Mouse (Mus musculus): ENCODE data around the gene Kctd7. TPM values are rescaled to one million over a fixed set of nuclear protein-coding genes. Genes with fewer than 3 reads are reported as not detected.

The Kctd7 gene
- polyA plus RNA-seq, 1 experiment from 2014 or later: 13.5 TPM

DNA sequence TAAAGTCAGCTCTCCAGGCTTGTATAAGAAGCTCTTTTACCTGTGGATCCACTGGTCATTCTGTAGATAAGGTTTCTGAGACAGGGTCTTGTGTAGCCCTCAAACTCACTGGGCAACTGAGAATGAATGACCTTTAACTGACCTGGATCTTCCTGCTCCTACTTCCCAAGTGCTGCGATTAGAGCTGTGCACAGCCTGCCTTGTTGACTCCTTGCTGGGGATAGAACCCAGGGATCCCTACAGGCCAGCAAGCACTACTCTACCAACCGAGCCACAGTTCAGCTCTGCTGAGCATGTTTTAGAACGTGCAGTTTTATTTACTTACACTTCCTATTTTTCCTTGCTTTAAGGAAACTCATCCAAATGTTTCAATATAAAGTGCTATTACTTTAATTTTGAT is 52.8 kb downstream of the Kctd7 start:
- Histone ChIP-seq H3K27ac (replicated peaks) (no peak overlapping the region), H3K27me3 (no peaks in the 10 kb centered on the region), H3K9ac (replicated peaks) (no peak overlapping the region), H3K4me1 (no peaks in the 10 kb centered on the region), H3K9me3 (no peaks in the 10 kb centered on the region), H3K4me3 (no peak overlapping the region), H3K4me2 (replicated peaks) (no peak overlapping the region), H3K36me3 (peaks cover 21% of the 10 kb centered on the region)
- WGBS: 89% methylated on average over 3 of the region's 3 CpGs
- no peak for ATAC-seq (replicated peaks)

GRCm38 (mm10) chr5:130197981-130198380 is 53.3 kb downstream of the Kctd7 start:
- Histone ChIP-seq H3K27me3 (no peaks in the 10 kb centered on the region), H3K36me3 (peaks cover 17% of the 10 kb centered on the region), H3K4me1 (no peaks in the 10 kb centered on the region), H3K9me3 (no peaks in the 10 kb centered on the region), H3K4me2 (replicated peaks) (no peak overlapping the region), H3K27ac (replicated peaks) (no peak overlapping the region), H3K4me3 (no peak overlapping the region), H3K9ac (replicated peaks) (no peak overlapping the region)
- no peak for ATAC-seq (replicated peaks)
- WGBS: 96% methylated on average over 7 of the region's 7 CpGs

GRCm38 (mm10) chr5:130200233-130201029 is 55.8 kb downstream of the Kctd7 start:
- ATAC-seq (replicated peaks): no peak
- Histone ChIP-seq H3K4me3 (no peak overlapping the region), H3K4me2 (replicated peaks) (no peak overlapping the region), H3K36me3 (peaks cover 9% of the 10 kb centered on the region; the same call in 1 of the 2 replicates), H3K9me3 (no peaks in the 10 kb centered on the region), H3K9ac (replicated peaks) (no peak overlapping the region), H3K4me1 (no peaks in the 10 kb centered on the region), H3K27ac (replicated peaks) (no peak overlapping the region), H3K27me3 (no peaks in the 10 kb centered on the region)
- 89% methylated on average over 10 of the region's 10 CpGs for WGBS

- no peaks in the 10 kb centered on the region for H3K4me1 ChIP-seq
- no peak overlapping the region for H3K9ac ChIP-seq (replicated peaks)
- no peak overlapping the region for H3K4me3 ChIP-seq
- peaks cover 13% of the 10 kb centered on the region for H3K36me3 ChIP-seq
- ATAC-seq (replicated peaks): no peak
- no peak overlapping the region for H3K4me2 ChIP-seq (replicated peaks)
- 80% methylated on average over 4 of the region's 4 CpGs for WGBS
- no peak overlapping the region for H3K27ac ChIP-seq (replicated peaks)
- no peaks in the 10 kb centered on the region for H3K27me3 ChIP-seq
- H3K9me3 ChIP-seq: no peaks in the 10 kb centered on the region
Observed at GRCm38 (mm10) chr5:130203948-130204347, 59.3 kb downstream of the Kctd7 start.

GRCm38 (mm10) chr5:130204560-130204959 is 59.9 kb downstream of the Kctd7 start:
- WGBS: 86% methylated on average over 6 of the region's 6 CpGs
- H3K36me3 ChIP-seq: peaks cover 19% of the 10 kb centered on the region
- H3K4me1 ChIP-seq: no peaks in the 10 kb centered on the region
- no peak overlapping the region for H3K4me3 ChIP-seq
- H3K9ac ChIP-seq (replicated peaks): no peak overlapping the region
- no peak for ATAC-seq (replicated peaks)
- H3K27me3 ChIP-seq: no peaks in the 10 kb centered on the region
- H3K9me3 ChIP-seq: no peaks in the 10 kb centered on the region
- H3K4me2 ChIP-seq (replicated peaks): no peak overlapping the region
- H3K27ac ChIP-seq (replicated peaks): no peak overlapping the region

Other genes with a start within 250 kb of the Kctd7 start
- gene Zbed5, start 249.1 kb upstream of the Kctd7 start, polyA plus RNA-seq (2015; fragmentation: Nextera tagmentation; extraction: Ambion mirVana): 16.3 and 17.2 TPM in 2 replicates
- 0.45 and 0.50 TPM in 2 replicates for gene Phkg1, start 246.3 kb upstream of the Kctd7 start, polyA plus RNA-seq (2015; fragmentation: Nextera tagmentation; extraction: Ambion mirVana)
- 3.9 and 6.0 TPM in 2 replicates for gene Nupr1l, start 236.3 kb upstream of the Kctd7 start, polyA plus RNA-seq (2015; fragmentation: Nextera tagmentation; extraction: Ambion mirVana)
- 30.4 and 31.3 TPM in 2 replicates for gene Vkorc1l1, start 202.9 kb upstream of the Kctd7 start, polyA plus RNA-seq (2015; fragmentation: Nextera tagmentation; extraction: Ambion mirVana)
- gene Gusb, start 141.8 kb upstream of the Kctd7 start, polyA plus RNA-seq (2015; fragmentation: Nextera tagmentation; extraction: Ambion mirVana): 17.6 TPM in 2 replicates
- gene Asl, start 115.6 kb upstream of the Kctd7 start, polyA plus RNA-seq (2015; fragmentation: Nextera tagmentation; extraction: Ambion mirVana): 23.1 and 29.5 TPM in 2 replicates
- 72.9 and 82.8 TPM in 2 replicates for gene Crcp, start 115.6 kb upstream of the Kctd7 start, polyA plus RNA-seq (2015; fragmentation: Nextera tagmentation; extraction: Ambion mirVana)
- 57.5 and 57.7 TPM in 2 replicates for gene Tpst1, start 71.5 kb upstream of the Kctd7 start, polyA plus RNA-seq (2015; fragmentation: Nextera tagmentation; extraction: Ambion mirVana)
- 40.2 and 41.3 TPM in 2 replicates for gene Rabgef1, start 26.9 kb downstream of the Kctd7 start, polyA plus RNA-seq (2015; fragmentation: Nextera tagmentation; extraction: Ambion mirVana)
- gene Tmem248, start 72.2 kb downstream of the Kctd7 start, polyA plus RNA-seq (2015; fragmentation: Nextera tagmentation; extraction: Ambion mirVana): 23.0 and 24.1 TPM in 2 replicates
- gene Sbds, start 110.7 kb downstream of the Kctd7 start, polyA plus RNA-seq (2015; fragmentation: Nextera tagmentation; extraction: Ambion mirVana): 60.0 and 64.3 TPM in 2 replicates
- gene Tyw1, start 110.8 kb downstream of the Kctd7 start, polyA plus RNA-seq (2015; fragmentation: Nextera tagmentation; extraction: Ambion mirVana): 24.8 and 27.1 TPM in 2 replicates
- gene Caln1, start 224.6 kb downstream of the Kctd7 start, polyA plus RNA-seq (2015; fragmentation: Nextera tagmentation; extraction: Ambion mirVana): 17.5 and 17.6 TPM in 2 replicates
- gene A330070K13Rik, start 239.8 kb downstream of the Kctd7 start, polyA plus RNA-seq (2015; fragmentation: Nextera tagmentation; extraction: Ambion mirVana): not detected in 2 replicates